Mouse (Mus musculus): ENCODE results near the gene Ugt1a6a.

Ugt1a6a gene

DNA sequence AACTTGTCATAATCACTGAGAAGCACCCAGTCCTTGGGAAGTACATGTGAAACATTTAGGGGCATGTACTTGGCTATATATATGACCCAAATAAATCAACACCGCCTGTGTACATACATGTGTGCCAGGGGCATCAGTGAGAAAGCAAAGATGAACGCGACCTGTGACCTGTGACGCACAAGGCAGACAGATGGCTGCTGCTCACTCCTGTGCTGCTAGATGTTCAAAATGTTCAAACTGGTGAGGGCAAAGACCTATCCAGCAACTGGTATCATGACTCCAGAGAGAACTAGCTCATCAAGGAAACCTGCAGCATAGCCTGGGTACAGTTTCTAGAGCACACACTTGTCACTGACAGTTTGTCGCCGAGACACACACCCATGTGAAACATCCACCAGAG, 132.9 kb downstream of the Ugt1a6a start:
- DNase-seq (ENCODE audit: low read depth) = no peak

DNA sequence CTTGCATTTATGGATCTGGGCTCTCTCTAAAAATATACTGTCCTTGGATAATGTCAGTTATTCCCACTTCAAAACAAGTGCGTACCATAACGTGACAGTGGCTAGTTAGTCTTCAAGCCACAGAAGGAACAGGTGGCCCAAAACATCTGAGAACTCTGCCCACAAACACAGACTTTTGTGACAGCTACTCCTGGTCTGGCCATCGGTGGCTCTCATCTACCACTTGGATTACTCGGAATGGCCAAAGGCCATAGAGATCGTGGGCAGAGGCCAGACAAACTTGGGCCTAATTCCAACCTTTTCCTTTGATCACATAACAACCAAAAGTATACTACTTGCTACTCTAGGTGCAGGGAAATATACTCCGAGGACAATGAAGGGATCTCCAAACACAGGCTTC, 133.5 kb downstream of the Ugt1a6a start:
- DNase-seq (ENCODE audit: low read depth) = no peak
